Mouse (Mus musculus): ENCODE measurements around the gene Epb41l2.
A peak's percentile ranks its signal among the peaks of the same experiment; 100 is the strongest.

The Epb41l2 gene

GRCm38 (mm10) chr10:25400076-25400475, 40.5 kb downstream of the Epb41l2 start:
- no peak for DNase-seq (ENCODE audit: low spot score in 2 of 2)

- DNase-seq (ENCODE audit: low spot score in 2 of 2) = no peak
These were observed 41.0 kb downstream of the Epb41l2 start for GRCm38 (mm10) chr10:25400646-25401045.

GRCm38 (mm10) chr10:25401356-25401755, 41.8 kb downstream of the Epb41l2 start:
- DNase-seq (ENCODE audit: low spot score in 2 of 2) = no peak

GRCm38 (mm10) chr10:25402886-25403285, 43.3 kb downstream of the Epb41l2 start:
- DNase-seq (ENCODE audit: low spot score in 2 of 2) = no peak

GRCm38 (mm10) chr10:25403813-25404701, 44.5 kb downstream of the Epb41l2 start:
- DNase-seq (ENCODE audit: low spot score in 2 of 2) = no peak

GRCm38 (mm10) chr10:25404702-25405098, 45.1 kb downstream of the Epb41l2 start:
- no peak for DNase-seq (ENCODE audit: low spot score in 2 of 2)

DNA sequence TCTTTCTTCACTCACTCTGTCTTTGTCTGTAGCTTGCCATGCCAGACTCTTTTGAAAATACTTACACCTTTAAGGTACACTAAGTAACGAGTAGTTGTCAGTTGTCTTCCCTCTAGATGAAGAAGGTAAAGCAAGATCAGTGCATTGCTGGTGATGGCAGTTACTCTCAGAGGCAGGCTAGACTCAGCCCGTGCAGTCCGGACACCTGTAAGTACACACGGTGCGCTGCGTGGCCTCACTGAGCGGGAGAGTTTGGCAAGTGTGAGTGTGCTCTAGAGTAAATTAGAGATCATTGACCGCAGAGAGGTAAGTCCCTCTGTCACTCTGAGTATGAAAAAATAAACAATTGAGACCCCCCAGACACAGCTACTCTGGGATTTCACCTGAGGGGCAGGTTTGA, 46.0 kb downstream of the Epb41l2 start:
- DNase-seq (ENCODE audit: low spot score in 2 of 2) = no peak

- no peak for DNase-seq (ENCODE audit: low spot score in 2 of 2)
These were observed 47.1 kb downstream of the Epb41l2 start for GRCm38 (mm10) chr10:25406695-25407094.

DNA sequence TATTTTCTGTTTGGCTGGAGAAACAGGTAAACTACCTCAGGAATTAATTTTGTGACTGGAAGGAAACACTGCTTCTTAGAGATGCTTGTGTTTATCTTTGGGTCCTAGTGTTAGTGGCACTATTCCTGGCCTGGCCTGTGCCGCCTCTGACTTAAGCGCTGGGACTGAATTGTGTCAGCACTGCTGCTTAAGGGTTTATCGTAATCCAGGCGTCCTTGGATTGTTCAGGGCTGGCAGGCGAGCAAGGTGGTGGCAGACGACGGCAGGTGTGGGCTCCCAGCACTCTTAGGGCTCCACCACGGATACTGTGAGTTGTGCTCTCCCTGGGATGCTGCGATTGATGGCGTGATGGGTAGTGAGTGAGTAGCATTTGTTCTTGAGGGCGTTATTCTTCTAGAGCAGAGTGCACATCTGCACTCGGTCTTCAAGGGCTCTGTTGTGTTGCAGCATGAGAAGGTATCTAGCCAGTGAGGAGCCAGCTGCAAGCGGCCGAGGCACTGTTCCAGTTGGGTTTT, 48.6 kb downstream of the Epb41l2 start:
- no peak for DNase-seq (ENCODE audit: low spot score in 2 of 2)

DNA sequence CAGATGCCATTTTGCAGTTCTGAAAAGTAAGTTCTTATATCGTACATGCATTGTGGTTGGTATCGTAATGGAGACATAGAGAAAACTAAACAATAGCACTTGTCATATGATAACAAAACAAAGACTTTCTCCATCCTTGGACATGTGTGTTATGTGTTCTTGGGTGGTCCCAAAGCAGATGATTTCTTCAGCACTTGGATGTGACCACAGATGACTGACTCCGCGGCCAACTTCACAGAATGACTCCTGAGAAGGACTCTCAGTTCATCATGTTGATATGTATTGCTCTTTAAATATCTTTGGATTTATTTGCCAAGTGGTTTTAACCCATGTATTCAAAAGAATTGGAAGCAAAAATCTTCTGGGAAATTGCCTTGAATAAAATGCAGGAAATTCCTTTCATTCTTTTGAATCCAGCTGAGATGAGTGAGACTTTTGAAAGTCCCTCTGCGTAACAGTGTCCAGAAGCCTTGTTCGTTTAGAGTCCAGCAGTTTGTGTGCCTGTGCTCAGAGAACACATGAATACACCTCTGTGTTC, 52.3 kb downstream of the Epb41l2 start:
- no peak for DNase-seq (ENCODE audit: low spot score in 2 of 2)

GRCm38 (mm10) chr10:25415188-25415717, 55.7 kb downstream of the Epb41l2 start:
- DNase-seq (ENCODE audit: low spot score in 2 of 2) = no peak

- no peak for DNase-seq (ENCODE audit: low spot score in 2 of 2)
These were observed 57.1 kb downstream of the Epb41l2 start for GRCm38 (mm10) chr10:25416696-25417095.

DNA sequence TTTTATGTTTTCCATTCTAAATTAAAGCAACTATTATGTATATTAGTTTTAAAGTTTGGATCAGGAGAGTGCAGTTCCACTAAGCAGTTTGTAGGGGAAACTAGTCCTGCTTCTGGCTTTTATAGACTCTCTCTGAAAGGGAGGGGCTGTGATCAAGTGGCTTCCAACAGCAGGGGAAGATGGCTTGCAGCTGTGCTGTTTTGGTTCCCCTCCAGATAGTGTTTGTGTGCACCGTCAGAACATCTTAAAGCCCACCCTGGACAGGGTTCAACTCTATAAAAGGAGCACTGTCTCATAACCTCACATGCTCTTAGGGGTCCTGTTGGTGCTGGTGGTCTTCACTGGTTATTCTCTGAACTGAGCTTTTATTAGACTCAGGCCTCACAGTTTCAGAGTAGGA, 66.5 kb downstream of the Epb41l2 start:
- DNase-seq (ENCODE audit: low spot score in 2 of 2) = peak in 1 of 2 experiments; percentile 37

- no peak for DNase-seq (ENCODE audit: low spot score in 2 of 2)
These were observed 67.2 kb downstream of the Epb41l2 start for GRCm38 (mm10) chr10:25426814-25427213.

DNA sequence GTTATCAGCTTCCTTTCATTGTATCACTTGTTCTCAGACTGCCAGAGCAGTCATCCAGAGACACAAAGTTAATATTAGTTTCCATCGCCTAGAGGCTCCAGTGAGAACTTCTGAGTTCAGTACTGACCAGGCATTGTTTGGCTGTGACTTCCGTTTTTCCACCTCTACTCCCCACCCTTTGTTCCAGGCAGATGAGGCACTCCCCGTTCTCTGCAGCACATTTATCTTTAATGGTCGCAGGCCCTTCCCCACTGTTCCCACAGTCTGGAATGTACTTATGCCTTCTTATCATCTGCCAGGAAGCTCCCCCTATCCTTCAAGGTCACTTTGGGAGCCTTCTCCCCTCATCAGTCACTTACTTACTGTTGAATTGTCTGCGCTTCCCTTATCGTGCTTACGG, 67.9 kb downstream of the Epb41l2 start:
- DNase-seq (ENCODE audit: low spot score in 2 of 2) = no peak

DNA sequence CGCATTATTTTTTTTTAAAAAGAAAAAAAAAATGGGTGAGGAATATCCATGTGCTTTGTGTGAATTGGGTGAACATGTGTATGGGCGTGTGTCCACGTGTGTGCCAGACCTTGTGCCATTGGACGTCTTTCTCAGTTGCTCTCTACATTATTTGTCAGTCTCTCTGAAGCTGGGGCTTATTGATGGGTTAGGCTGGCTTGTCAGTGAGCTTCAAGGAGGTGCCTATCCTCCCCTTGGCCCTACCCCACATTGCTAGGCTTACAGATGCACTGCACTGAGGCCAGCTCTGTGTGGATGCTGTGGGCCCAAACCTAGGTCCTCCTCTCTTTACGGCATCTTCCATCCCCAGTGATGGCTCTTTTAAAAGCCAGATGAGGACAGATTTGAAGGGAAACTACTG, 69.1 kb downstream of the Epb41l2 start:
- DNase-seq (ENCODE audit: low spot score in 2 of 2) = no peak

GRCm38 (mm10) chr10:25429346-25429745, 69.7 kb downstream of the Epb41l2 start:
- DNase-seq (ENCODE audit: low spot score in 2 of 2) = no peak

DNA sequence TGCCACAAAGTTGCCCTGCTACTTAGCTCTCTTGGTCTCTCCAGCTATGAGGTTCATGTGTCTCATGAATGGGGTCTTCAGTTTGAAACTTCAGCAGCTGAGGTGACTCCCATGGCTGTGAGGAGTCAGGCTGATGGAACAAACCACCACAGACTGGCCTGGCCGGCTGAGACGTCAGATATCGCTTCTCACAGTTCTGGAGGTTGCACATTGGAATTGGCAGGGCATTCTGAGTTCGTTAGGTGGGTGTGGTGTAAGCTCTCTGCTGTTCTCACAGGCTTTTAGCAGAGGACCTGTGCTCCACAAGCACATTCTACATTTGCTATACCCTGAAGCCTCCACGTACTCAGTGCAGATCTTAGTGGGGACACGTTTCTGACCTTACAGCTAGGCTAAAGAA, 71.3 kb downstream of the Epb41l2 start:
- peak in 1 of 2 experiments; percentile 36 for DNase-seq (ENCODE audit: low spot score in 2 of 2)

GRCm38 (mm10) chr10:25432351-25432750, 72.8 kb downstream of the Epb41l2 start:
- peak in 1 of 2 experiments; percentile 45 for DNase-seq (ENCODE audit: low spot score in 2 of 2)

- no peak for DNase-seq (ENCODE audit: low spot score in 2 of 2)
These were observed 73.3 kb downstream of the Epb41l2 start for GRCm38 (mm10) chr10:25432938-25433337.

DNA sequence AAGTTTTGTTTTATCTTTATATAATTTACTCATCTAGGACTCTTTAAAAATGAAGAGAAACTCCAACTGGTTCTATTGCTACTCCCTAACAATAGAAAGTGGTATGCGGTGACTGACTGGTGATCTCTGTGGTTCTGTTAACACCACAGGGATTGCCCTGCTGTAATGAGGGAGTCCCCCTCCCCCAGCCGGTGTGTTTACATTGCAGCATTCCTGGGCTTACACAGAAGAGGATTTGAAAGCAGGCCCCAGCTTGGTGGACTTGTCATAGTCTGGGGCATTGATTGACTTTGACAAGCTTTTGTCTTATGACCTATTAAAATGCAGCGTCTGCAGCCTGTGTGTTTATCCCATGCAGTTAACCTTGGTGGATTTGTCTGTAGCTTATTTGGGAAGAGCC, 73.9 kb downstream of the Epb41l2 start:
- no peak for DNase-seq (ENCODE audit: low spot score in 2 of 2)

- no peak for DNase-seq (ENCODE audit: low spot score in 2 of 2)
These were observed 74.9 kb downstream of the Epb41l2 start for GRCm38 (mm10) chr10:25434358-25435044.

Data from urinary bladder, adult 18-20 months (tissue).